Mouse (Mus musculus) spleen, adult 2 months (tissue): ENCODE data around the gene Unc5c.

Source experiments
- CTCF ChIP-seq: fragments of 200-500 bp; IDR thresholded peaks from 2 replicates; pipeline ENCODE4 v1.5.1; 2011; ENCODE audit warnings: mild to moderate bottlenecking, inconsistent platforms; ENCODE audit not compliant: insufficient read depth, insufficient read length, insufficient replicate concordance; ENCODE audit errors: extremely low read depth
- POLR2A ChIP-seq: fragments of 200-500 bp; IDR thresholded peaks from 2 replicates; pipeline ENCODE4 v1.6.1; 2011; ENCODE audit warnings: low read depth, low read length, inconsistent platforms

DNA sequence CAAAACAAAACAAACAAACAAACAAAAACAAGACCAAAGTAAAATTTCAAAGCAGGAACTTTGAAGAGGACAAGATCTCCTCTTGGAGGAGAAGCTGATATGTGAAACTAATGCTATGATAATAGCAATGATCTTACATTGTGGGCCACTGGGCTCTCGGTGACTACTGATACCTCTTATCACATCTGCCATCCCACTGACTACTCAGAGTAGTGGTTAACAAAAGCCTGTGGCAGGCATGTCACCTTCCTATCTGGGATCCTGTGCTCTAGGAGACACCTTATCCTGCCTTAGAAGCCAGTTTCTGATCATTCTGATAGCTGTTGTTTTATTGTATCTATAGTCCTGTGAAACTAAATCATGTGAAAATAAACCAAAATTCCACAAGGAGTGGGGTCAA is 172.9 kb downstream of the Unc5c start:
- TF ChIP-seq POLR2A = no peak
- TF ChIP-seq CTCF = no peak
